In genomic region chr4:107250494-107250893, GRCm38 (mm10) we compare ENCODE assay signal across 9 mouse cellular contexts. TPM values are rescaled to one million over a fixed set of nuclear protein-coding genes. Genes with fewer than 3 reads are reported as not detected.
DNase-seq lines count a peak whose midpoint lies in the region; ATAC-seq and TF ChIP-seq lines count a peak whose summit lies in the region.
"Had no signal": no experiment of that assay in that cellular context is flagged by ENCODE, and none has a peak within 500 bp of the region (broad histone marks: within the 10 kb centered on the region; RNA-seq: fewer than 3 reads in every experiment).

No protein-coding gene starts in this region.

- no peak overlapping the region for H3K4me3 ChIP-seq in kidney, adult 2 months (ENCODE audit: insufficient read depth, low read depth, low read length)
- no peak overlapping the region for H3K4me3 ChIP-seq in kidney, embryonic 15.5 days (replicated peaks)
- no peak overlapping the region for H3K4me3 ChIP-seq in CH12.LX (replicated peaks in 1 of 3; ENCODE audit: low read depth in 2 of 3, low read length in 2 of 3, poor library complexity in 1 of 3)
- no peak overlapping the region for H3K4me3 ChIP-seq in embryonic facial prominence, embryonic 11.5 days (ENCODE audit: low read depth, low read length)
- no peak overlapping the region for H3K4me3 ChIP-seq in limb, embryonic 14.5 days (replicated peaks; ENCODE audit: low read length)
- no peak overlapping the region for H3K4me3 ChIP-seq in stomach, postnatal 0 days (ENCODE audit: low read depth, low read length)

- TF ChIP-seq POLR2A in kidney, adult 2 months (IDR thresholded peaks at IDR 0.05; ENCODE audit: low read depth, low read length), result no peak
- no peak for TF ChIP-seq POLR2A in CH12.LX (IDR thresholded peaks at IDR 0.05; ENCODE audit: low read depth, low read length)
- no peak for TF ChIP-seq POLR2A in limb, embryonic 14.5 days (IDR thresholded peaks at IDR 0.05; ENCODE audit: borderline replicate concordance, extremely low read depth, insufficient read depth, insufficient read length)

- no peak overlapping the region for H3K4me2 ChIP-seq in kidney, embryonic 15.5 days
- no peak overlapping the region for H3K4me2 ChIP-seq in CH12.LX (ENCODE audit: insufficient read depth, low read depth, poor library complexity, severe bottlenecking)
- H3K4me2 ChIP-seq in embryonic facial prominence, embryonic 11.5 days (ENCODE audit: low read depth, low read length), result no peak overlapping the region
- no peak overlapping the region for H3K4me2 ChIP-seq in limb, embryonic 14.5 days (replicated peaks; ENCODE audit: low read depth, low read length, severe bottlenecking)
- no peak overlapping the region for H3K4me2 ChIP-seq in stomach, postnatal 0 days (replicated peaks; ENCODE audit: low read depth)

- in situ Hi-C loops in CH12.LX (cut with MboI; ENCODE audit: low pct_ligation_motif_present, low pct_unique_long_range_greater_than_20kb, low sequenced_read_pairs), result loop anchor here (5.0 kb wide), 1 partner anchor 97 kb away; no protein-coding TSS in a partner anchor

- TF ChIP-seq CTCF in kidney, adult 2 months (conservative IDR thresholded peaks at IDR 0.05; ENCODE audit: insufficient read depth, insufficient read length, low read depth, low read length), result peak; percentile 66
- peak; percentile 37 to 87; a peak in 3 of 4 replicates for TF ChIP-seq CTCF in CH12.LX (conservative IDR thresholded peaks at IDR 0.05 in 1 of 2, IDR thresholded peaks at IDR 0.05 in 1 of 2; ENCODE audit: low read depth in 2 of 2, low read length in 2 of 2)
- peak; percentile 90 for TF ChIP-seq CTCF in stomach, postnatal 0 days (IDR thresholded peaks at IDR 0.05; ENCODE audit: low read depth)

- WGBS in kidney, adult 2 months, result 22% methylated on average over 4 of the region's 4 CpGs
- 26% methylated on average over 4 of the region's 4 CpGs for WGBS in kidney, embryonic 15.5 days
- 17% methylated on average over 4 of the region's 4 CpGs for WGBS in embryonic facial prominence, embryonic 11.5 days
- WGBS in limb, embryonic 14.5 days, result 28% methylated on average over 4 of the region's 4 CpGs
- 15% methylated on average over 4 of the region's 4 CpGs for WGBS in stomach, postnatal 0 days

- no peak overlapping the region for H3K27ac ChIP-seq in kidney, adult 2 months (ENCODE audit: insufficient read depth, low read depth, low read length)
- no peak overlapping the region for H3K27ac ChIP-seq in kidney, embryonic 15.5 days
- no peak overlapping the region for H3K27ac ChIP-seq in CH12.LX (ENCODE audit: insufficient read depth, low read depth)
- H3K27ac ChIP-seq in embryonic facial prominence, embryonic 11.5 days (replicated peaks; ENCODE audit: low read depth, low read length), result no peak overlapping the region
- no peak overlapping the region for H3K27ac ChIP-seq in limb, embryonic 14.5 days (replicated peaks; ENCODE audit: low read depth, low read length)
- no peak overlapping the region for H3K27ac ChIP-seq in stomach, postnatal 0 days (replicated peaks)
- H3K27ac ChIP-seq: macrophage had no signal

- no peaks in the 10 kb centered on the region for H3K27me3 ChIP-seq in kidney, adult 2 months (replicated peaks; ENCODE audit: control insufficient read depth, insufficient read depth, low read length)
- H3K27me3 ChIP-seq in kidney, embryonic 15.5 days, result no peaks in the 10 kb centered on the region
- H3K27me3 ChIP-seq in CH12.LX (replicated peaks), result no peaks in the 10 kb centered on the region
- no peaks in the 10 kb centered on the region for H3K27me3 ChIP-seq in embryonic facial prominence, embryonic 11.5 days (ENCODE audit: control insufficient read depth, insufficient read depth, low read length)
- H3K27me3 ChIP-seq in limb, embryonic 14.5 days (ENCODE audit: control insufficient read depth, insufficient read depth, low read length), result no peaks in the 10 kb centered on the region
- no peaks in the 10 kb centered on the region for H3K27me3 ChIP-seq in stomach, postnatal 0 days (ENCODE audit: control insufficient read depth, insufficient read depth, low read length)

- peak; percentile 77 for TF ChIP-seq RAD21 in CH12.LX (IDR thresholded peaks at IDR 0.05; ENCODE audit: low read depth, low read length)

- H3K4me1 ChIP-seq in kidney, adult 2 months (ENCODE audit: control insufficient read depth, insufficient read depth, low read length), result peaks cover 16% of the 10 kb centered on the region
- H3K4me1 ChIP-seq in kidney, embryonic 15.5 days, result peaks cover 39% of the 10 kb centered on the region
- H3K4me1 ChIP-seq in CH12.LX (ENCODE audit: control insufficient read depth in 1 of 2, insufficient read depth in 2 of 2), result peaks cover 2 to 44% of the 10 kb centered on the region in 2 experiments; a peak in 3 of 4 replicates
- H3K4me1 ChIP-seq in embryonic facial prominence, embryonic 11.5 days (ENCODE audit: control insufficient read depth, insufficient read depth, low read length), result no peaks in the 10 kb centered on the region
- H3K4me1 ChIP-seq in limb, embryonic 14.5 days (ENCODE audit: control insufficient read depth, insufficient read depth, low read length), result peaks cover 19% of the 10 kb centered on the region
- 0 out of 2 replicates have a peak, but pooled peaks cover 2% of the 10 kb centered on the region for H3K4me1 ChIP-seq in stomach, postnatal 0 days (replicated peaks; ENCODE audit: control insufficient read depth, insufficient read depth)

- no peak for TF ChIP-seq EP300 in CH12.LX (IDR thresholded peaks at IDR 0.05; ENCODE audit: low read length)
- TF ChIP-seq EP300 in stomach, postnatal 0 days (optimal IDR thresholded peaks at IDR 0.05), result no peak

- dilution Hi-C loops in CH12.LX (cut with MboI; ENCODE audit: extremely low pct_ligation_motif_present, extremely low pct_unique_long_range_greater_than_20kb, low sequenced_read_pairs), result no loop called here

- no peaks in the 10 kb centered on the region for H3K36me3 ChIP-seq in kidney, adult 2 months (ENCODE audit: control insufficient read depth, insufficient read depth, low read length)
- peaks cover 9% of the 10 kb centered on the region; the same call in 1 of the 2 replicates for H3K36me3 ChIP-seq in kidney, embryonic 15.5 days
- peaks cover 5 to 16% of the 10 kb centered on the region in 2 experiments for H3K36me3 ChIP-seq in CH12.LX (replicated peaks in 1 of 2; ENCODE audit: control insufficient read depth in 1 of 2, insufficient read depth in 1 of 2, low read length in 1 of 2)
- no peaks in the 10 kb centered on the region for H3K36me3 ChIP-seq in embryonic facial prominence, embryonic 11.5 days (replicated peaks; ENCODE audit: control insufficient read depth, insufficient read depth, low read depth, low read length)
- peaks cover 9% of the 10 kb centered on the region; the same call in 1 of the 2 replicates for H3K36me3 ChIP-seq in limb, embryonic 14.5 days (ENCODE audit: control insufficient read depth, insufficient read depth, low read length)
- H3K36me3 ChIP-seq in stomach, postnatal 0 days (ENCODE audit: control insufficient read depth, insufficient read depth, low read length), result no peaks in the 10 kb centered on the region

- ATAC-seq in kidney, embryonic 15.5 days (replicated peaks; ENCODE audit: low FRiP score), result no peak
- ATAC-seq in embryonic facial prominence, embryonic 11.5 days (replicated peaks; ENCODE audit: insufficient number of reproducible peaks, low FRiP score, low TSS enrichment, low read depth), result no peak
- ATAC-seq in limb, embryonic 14.5 days (ENCODE audit: low FRiP score, low read depth), result no peak
- ATAC-seq in stomach, postnatal 0 days (ENCODE audit: low FRiP score, low TSS enrichment), result no peak
- no peak for ATAC-seq in granulocyte monocyte progenitor cell, adult 5-6 weeks (replicated peaks; ENCODE audit: poor library complexity, severe bottlenecking)

- H3K79me2 ChIP-seq in CH12.LX (replicated peaks; ENCODE audit: control insufficient read depth, extremely low read depth, insufficient read depth, poor library complexity, severe bottlenecking), result peaks cover 6% of the 10 kb centered on the region

- H3K9ac ChIP-seq in kidney, embryonic 15.5 days, result no peak overlapping the region
- H3K9ac ChIP-seq in CH12.LX (ENCODE audit: insufficient read depth, low read depth), result no peak overlapping the region
- no peak overlapping the region for H3K9ac ChIP-seq in embryonic facial prominence, embryonic 11.5 days (replicated peaks; ENCODE audit: low read length)
- no peak overlapping the region for H3K9ac ChIP-seq in limb, embryonic 14.5 days (ENCODE audit: low read depth, low read length, severe bottlenecking)
- no peak overlapping the region for H3K9ac ChIP-seq in stomach, postnatal 0 days (ENCODE audit: low read length)

- DNase-seq in kidney, adult 2 months, result peak; percentile 68
- DNase-seq in CH12.LX (ENCODE audit: extremely low read depth), result peak; percentile 65
- DNase-seq in adrenal gland, postnatal 25 days, result peak; percentile 8
- peak; percentile 81 for DNase-seq in embryonic facial prominence, embryonic 11.5 days (ENCODE audit: low spot score)
- DNase-seq in limb, embryonic 14.5 days (ENCODE audit: low spot score), result peak; percentile 75
- peak; percentile 27 for DNase-seq in stomach, postnatal 0 days (ENCODE audit: low spot score)

- H3K9me3 ChIP-seq in kidney, embryonic 15.5 days (replicated peaks), result no peaks in the 10 kb centered on the region
- H3K9me3 ChIP-seq in CH12.LX (replicated peaks; ENCODE audit: low read length), result no peaks in the 10 kb centered on the region
- no peaks in the 10 kb centered on the region for H3K9me3 ChIP-seq in embryonic facial prominence, embryonic 11.5 days (replicated peaks; ENCODE audit: control insufficient read depth, low read length)
- no peaks in the 10 kb centered on the region for H3K9me3 ChIP-seq in limb, embryonic 14.5 days (ENCODE audit: control insufficient read depth, low read length)
- H3K9me3 ChIP-seq in stomach, postnatal 0 days (ENCODE audit: control insufficient read depth, low read length), result no peaks in the 10 kb centered on the region

RNA-seq across cellular contexts. Expression of gene Lrrc42, which starts 2.8 kb away (rescaled TPM):
- 10.5 and 11.7 TPM in 2 replicates for polyA plus RNA-seq in kidney, adult 2 months (2012; rRNA removed)
- polyA plus RNA-seq in kidney, embryonic 15.5 days (2015; fragmentation: Nextera tagmentation; extraction: Ambion mirVana), result 97.1 and 99.9 TPM in 2 replicates
- total RNA-seq in CH12.LX (2012; rRNA removed), result 13.0 and 13.7 TPM in 2 replicates
- 15.3 and 24.9 TPM in 2 replicates for total RNA-seq in CH12.LX (2014; rRNA removed)
- polyA plus RNA-seq in CH12.LX (2012; ENCODE audit: insufficient read length, low read depth), result 48.2 and 72.9 TPM in 2 replicates
- total RNA-seq in adrenal gland, postnatal 25 days (2021), result 36.0 and 46.9 TPM in 2 replicates
- polyA plus RNA-seq in embryonic facial prominence, embryonic 11.5 days (2014; fragmentation: Nextera tagmentation; extraction: Ambion mirVana), result 101 and 105 TPM in 2 replicates
- polyA plus RNA-seq in limb, embryonic 14.5 days (2012; rRNA removed), result 52.2 and 60.1 TPM in 2 replicates
- 82.4 and 90.5 TPM in 2 replicates for polyA plus RNA-seq in limb, embryonic 14.5 days (2014; fragmentation: Nextera tagmentation; extraction: Ambion mirVana)
- 28.1 and 29.3 TPM in 2 replicates for polyA plus RNA-seq in stomach, postnatal 0 days (2015; fragmentation: Nextera tagmentation; extraction: Ambion mirVana)
- 20.4 and 21.8 TPM in 2 replicates for total RNA-seq in granulocyte monocyte progenitor cell, adult 5-6 weeks (2014; fragmentation: Nextera tagmentation)
- total RNA-seq in granulocyte monocyte progenitor cell, adult 5-6 weeks (2017), result 2.5 and 4.7 TPM in 2 replicates

RNA-seq across cellular contexts. Expression of gene Hspb11, which starts 2.9 kb away (rescaled TPM):
- 4.2 and 7.1 TPM in 2 replicates for polyA plus RNA-seq in kidney, adult 2 months (2012; rRNA removed)
- polyA plus RNA-seq in kidney, embryonic 15.5 days (2015; fragmentation: Nextera tagmentation; extraction: Ambion mirVana), result 40.4 and 40.8 TPM in 2 replicates
- 35.4 and 46.3 TPM in 2 replicates for total RNA-seq in CH12.LX (2012; rRNA removed)
- total RNA-seq in CH12.LX (2014; rRNA removed), result 38.7 and 40.7 TPM in 2 replicates
- 19.7 and 20.2 TPM in 2 replicates for polyA plus RNA-seq in CH12.LX (2012; ENCODE audit: insufficient read length, low read depth)
- total RNA-seq in adrenal gland, postnatal 25 days (2021), result 18.1 and 26.8 TPM in 2 replicates
- polyA plus RNA-seq in embryonic facial prominence, embryonic 11.5 days (2014; fragmentation: Nextera tagmentation; extraction: Ambion mirVana), result 27.5 and 37.7 TPM in 2 replicates
- 25.5 and 31.5 TPM in 2 replicates for polyA plus RNA-seq in limb, embryonic 14.5 days (2012; rRNA removed)
- polyA plus RNA-seq in limb, embryonic 14.5 days (2014; fragmentation: Nextera tagmentation; extraction: Ambion mirVana), result 44.2 and 51.0 TPM in 2 replicates
- polyA plus RNA-seq in stomach, postnatal 0 days (2015; fragmentation: Nextera tagmentation; extraction: Ambion mirVana), result 32.7 and 33.0 TPM in 2 replicates
- total RNA-seq in granulocyte monocyte progenitor cell, adult 5-6 weeks (2014; fragmentation: Nextera tagmentation), result 7.8 and 18.0 TPM in 2 replicates
- 7.9 and 14.2 TPM in 2 replicates for total RNA-seq in granulocyte monocyte progenitor cell, adult 5-6 weeks (2017)

RNA-seq across cellular contexts. Expression of gene Ldlrad1, which starts 41.5 kb away (rescaled TPM):
- not detected in 2 replicates for polyA plus RNA-seq in kidney, adult 2 months (2012; rRNA removed)
- polyA plus RNA-seq in kidney, embryonic 15.5 days (2015; fragmentation: Nextera tagmentation; extraction: Ambion mirVana), result not detected in 2 replicates
- total RNA-seq in CH12.LX (2012; rRNA removed), result not detected in 2 replicates
- not detected in 2 replicates for total RNA-seq in CH12.LX (2014; rRNA removed)
- polyA plus RNA-seq in CH12.LX (2012; ENCODE audit: insufficient read length, low read depth), result not detected in 2 replicates
- 0.30 TPM in 1 of 2 replicates, not detected in the other for total RNA-seq in adrenal gland, postnatal 25 days (2021)
- polyA plus RNA-seq in embryonic facial prominence, embryonic 11.5 days (2014; fragmentation: Nextera tagmentation; extraction: Ambion mirVana), result not detected in 2 replicates
- 0.05 and 0.06 TPM in 2 replicates for polyA plus RNA-seq in limb, embryonic 14.5 days (2012; rRNA removed)
- 0.17 TPM in 1 of 2 replicates, not detected in the other for polyA plus RNA-seq in limb, embryonic 14.5 days (2014; fragmentation: Nextera tagmentation; extraction: Ambion mirVana)
- polyA plus RNA-seq in stomach, postnatal 0 days (2015; fragmentation: Nextera tagmentation; extraction: Ambion mirVana), result 0.08 TPM in 2 replicates
- total RNA-seq in granulocyte monocyte progenitor cell, adult 5-6 weeks (2014; fragmentation: Nextera tagmentation), result not detected in 2 replicates
- total RNA-seq in granulocyte monocyte progenitor cell, adult 5-6 weeks (2017), result not detected in 2 replicates
- polyA plus RNA-seq: macrophage had no signal

RNA-seq across cellular contexts. Expression of gene Dio1, which starts 56.5 kb away (rescaled TPM):
- 70.0 and 72.9 TPM in 2 replicates for polyA plus RNA-seq in kidney, adult 2 months (2012; rRNA removed)
- 0.21 and 0.32 TPM in 2 replicates for polyA plus RNA-seq in kidney, embryonic 15.5 days (2015; fragmentation: Nextera tagmentation; extraction: Ambion mirVana)
- 0.25 and 0.38 TPM in 2 replicates for total RNA-seq in CH12.LX (2012; rRNA removed)
- 1.3 and 1.7 TPM in 2 replicates for total RNA-seq in CH12.LX (2014; rRNA removed)
- 0.23 and 0.67 TPM in 2 replicates for polyA plus RNA-seq in CH12.LX (2012; ENCODE audit: insufficient read length, low read depth)
- 2.5 TPM in 1 of 2 replicates, not detected in the other for total RNA-seq in adrenal gland, postnatal 25 days (2021)
- polyA plus RNA-seq in embryonic facial prominence, embryonic 11.5 days (2014; fragmentation: Nextera tagmentation; extraction: Ambion mirVana), result not detected in 2 replicates
- 0.06 and 0.09 TPM in 2 replicates for polyA plus RNA-seq in limb, embryonic 14.5 days (2012; rRNA removed)
- not detected in 2 replicates for polyA plus RNA-seq in limb, embryonic 14.5 days (2014; fragmentation: Nextera tagmentation; extraction: Ambion mirVana)
- polyA plus RNA-seq in stomach, postnatal 0 days (2015; fragmentation: Nextera tagmentation; extraction: Ambion mirVana), result 0.87 and 0.93 TPM in 2 replicates
- not detected in 2 replicates for total RNA-seq in granulocyte monocyte progenitor cell, adult 5-6 weeks (2014; fragmentation: Nextera tagmentation)
- total RNA-seq in granulocyte monocyte progenitor cell, adult 5-6 weeks (2017), result not detected in 2 replicates
- polyA plus RNA-seq: macrophage had no signal

Comparison
In these comparisons a context has a peak if more than half of its experiments do, and no peak if none do; other contexts are left out.
1. DNase-seq: peak in every context shown above with its lines; median percentile 81 in embryonic facial prominence, embryonic 11.5 days; 75 in limb, embryonic 14.5 days; 68 in kidney, adult 2 months; 65 in CH12.LX; 27 in stomach, postnatal 0 days; 8 in adrenal gland, postnatal 25 days.